Mouse (Mus musculus) limb, embryonic 14.5 days (tissue): ENCODE results near the gene Pgap3. TPM values are rescaled to one million over a fixed set of nuclear protein-coding genes. Genes with fewer than 3 reads are reported as not detected.

Source experiments
- ATAC-seq: fragments of 200-750 bp; cut with Nextera tagmentation; 2 replicates; pipeline ENCODE4 v1.8.0; 2017; ENCODE audit warnings: low read depth, moderate number of reproducible peaks, moderate TSS enrichment; ENCODE audit not compliant: low FRiP score
- DNase-seq: peaks from one replicate; pipeline ENCODE4 v3.0.0-alpha.2; 2015; ENCODE audit warnings: low spot score
- H3K27ac ChIP-seq: fragments of 300-500 bp; sonication (generic); replicated peaks from 2 replicates; pipeline ENCODE4 v1.5.1; 2014; ENCODE audit warnings: low read depth, mild to moderate bottlenecking, low read length, moderate library complexity, mixed read lengths
- H3K27me3 ChIP-seq: fragments of 300-500 bp; sonication (generic); 2 replicates; pipeline ENCODE4 v1.6.1; 2014; ENCODE audit warnings: low read length, mixed read lengths; ENCODE audit not compliant: control insufficient read depth, insufficient read depth
- H3K36me3 ChIP-seq: fragments of 300-500 bp; sonication (generic); 2 replicates; pipeline ENCODE4 v1.6.1; 2014; ENCODE audit warnings: mild to moderate bottlenecking, low read length, moderate library complexity, mixed read lengths; ENCODE audit not compliant: control insufficient read depth, insufficient read depth
- H3K4me1 ChIP-seq: fragments of 300-500 bp; sonication (generic); 2 replicates; pipeline ENCODE4 v1.6.1; 2014; ENCODE audit warnings: antibody characterized with exemption, low read length, mixed read lengths; ENCODE audit not compliant: control insufficient read depth, insufficient read depth
- H3K4me2 ChIP-seq: fragments of 300-500 bp; sonication (generic); replicated peaks from 2 replicates; pipeline ENCODE4 v1.6.1; 2014; ENCODE audit warnings: low read depth, mild to moderate bottlenecking, low read length, moderate library complexity; ENCODE audit not compliant: severe bottlenecking
- H3K4me3 ChIP-seq: fragments of 300-500 bp; sonication (generic); replicated peaks from 2 replicates; pipeline ENCODE4 v1.5.1; 2014; ENCODE audit warnings: low read length
- H3K9ac ChIP-seq: fragments of 300-500 bp; sonication (generic); 2 replicates; pipeline ENCODE4 v1.6.1; 2014; ENCODE audit warnings: mild to moderate bottlenecking, low read depth, low read length, moderate library complexity; ENCODE audit not compliant: severe bottlenecking
- H3K9me3 ChIP-seq: fragments of 300-500 bp; sonication (generic); 2 replicates; pipeline ENCODE4 v1.6.1; 2016; ENCODE audit warnings: low read length; ENCODE audit not compliant: control insufficient read depth
- POLR2A ChIP-seq: fragments of 200-500 bp; IDR thresholded peaks from 2 replicates; pipeline ENCODE4 v1.8.0; 2012; ENCODE audit warnings: inconsistent platforms, mild to moderate bottlenecking, moderate library complexity, borderline replicate concordance; ENCODE audit not compliant: insufficient read depth, insufficient read length; ENCODE audit errors: extremely low read depth
- WGBS: fragments of 180-500 bp; shearing (Covaris S2); extraction: QIAGEN DNeasy Blood & Tissue Kit; methylation state at CpG from one replicate; pipeline ENCODE4 v1.1.7; 2014; 5-methylcytosine and 5-hydroxymethylcytosine counted together
- polyA plus RNA-seq, 2 experiments: library from polyadenylated mRNA; depleted of rRNA in 1 of 2; stranded (reverse) in 1 of 2; unstranded in 1 of 2; fragments of >200 nt; fragmentation: Nextera tagmentation in 1 of 2; extraction: Ambion mirVana in 1 of 2; gene quantifications; 2 replicates each; pipeline versions ENCODE4 v1.2.1 to v1.2.3; 2012 to 2014

Gene Pgap3
- polyA plus RNA-seq, 2 experiments, result 9.2 to 19.2 TPM

DNA sequence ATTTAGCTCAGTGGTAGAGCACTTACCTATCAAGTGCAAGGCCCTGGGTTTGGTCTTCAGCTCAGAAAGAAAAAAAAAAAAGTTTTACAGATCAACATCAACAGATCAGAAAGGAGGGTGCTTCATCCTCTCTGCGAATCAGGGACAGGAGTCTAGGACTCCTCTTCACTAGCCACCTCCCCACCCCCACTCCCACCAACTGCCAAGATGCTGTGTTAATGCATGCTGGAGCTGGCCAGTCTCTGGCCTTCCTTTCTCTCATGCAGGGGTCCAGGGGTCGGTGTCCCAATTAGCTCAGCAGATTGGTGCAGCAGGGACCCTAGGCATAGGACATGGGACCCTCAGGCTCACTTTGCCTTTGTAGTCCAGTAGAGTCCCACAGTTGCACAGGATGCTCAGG, 29.7 kb downstream of the Pgap3 start:
- H3K27ac ChIP-seq, result no peak overlapping the region
- ATAC-seq (no peak), DNase-seq (no peak)
- no peaks in the 10 kb centered on the region for H3K27me3 ChIP-seq
- H3K4me3 ChIP-seq, result no peak overlapping the region
- no peak overlapping the region for H3K9ac ChIP-seq
- H3K4me2 ChIP-seq, result no peak overlapping the region
- H3K4me1 ChIP-seq, result no peaks in the 10 kb centered on the region
- TF ChIP-seq POLR2A, result no peak
- H3K36me3 ChIP-seq, result peaks cover 25% of the 10 kb centered on the region
- H3K9me3 ChIP-seq, result no peaks in the 10 kb centered on the region
- 93% methylated on average over 2 of the region's 2 CpGs for WGBS

DNA sequence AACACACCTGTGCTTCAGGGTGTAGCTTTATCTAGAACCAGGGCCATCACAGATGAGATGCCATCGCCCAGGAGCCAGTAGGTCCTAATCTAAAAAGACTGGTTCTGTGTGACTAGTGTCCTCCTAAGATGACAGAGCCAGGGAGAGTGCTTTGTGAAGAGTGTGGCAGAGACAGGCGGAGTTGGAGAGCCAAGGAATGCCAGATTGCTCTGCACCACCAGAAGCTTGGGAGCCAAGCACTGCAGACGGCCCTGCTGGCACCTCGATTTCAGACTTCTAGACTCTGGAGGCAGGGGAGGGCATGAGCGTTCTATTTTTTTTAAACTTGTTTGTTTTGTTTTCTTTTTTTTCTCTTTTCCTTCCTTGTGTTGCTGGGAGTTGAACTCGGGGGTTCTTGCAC, 31.0 kb downstream of the Pgap3 start:
- H3K9ac ChIP-seq, result no peak overlapping the region
- TF ChIP-seq POLR2A, result no peak
- no peak for ATAC-seq
- H3K4me3 ChIP-seq, result no peak overlapping the region
- no peak for DNase-seq
- no peaks in the 10 kb centered on the region for H3K9me3 ChIP-seq
- 76% methylated on average over 6 of the region's 6 CpGs for WGBS
- H3K36me3 ChIP-seq, result peaks cover 12% of the 10 kb centered on the region; the same call in 1 of the 2 replicates
- H3K4me2 ChIP-seq, result no peak overlapping the region
- no peak overlapping the region for H3K27ac ChIP-seq
- no peaks in the 10 kb centered on the region for H3K27me3 ChIP-seq
- H3K4me1 ChIP-seq, result no peaks in the 10 kb centered on the region

DNA sequence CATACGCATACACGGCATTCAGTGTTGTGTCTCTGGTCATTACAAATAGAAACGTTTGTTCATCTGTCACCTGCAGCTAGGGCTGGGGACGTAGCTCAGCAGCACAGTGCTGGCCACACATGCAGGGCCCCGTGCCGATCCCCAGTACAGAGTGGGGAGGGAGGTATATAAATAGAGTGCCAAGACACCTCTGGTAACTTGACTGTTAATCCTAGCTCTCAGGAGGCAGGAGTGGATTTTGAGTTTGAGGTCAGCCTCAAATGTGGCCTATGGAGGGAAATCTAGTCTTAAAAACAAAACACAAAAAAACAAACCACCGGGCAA, 32.5 kb downstream of the Pgap3 start:
- 0 out of 2 replicates have a peak, but pooled peaks cover under 1% of the 10 kb centered on the region for H3K36me3 ChIP-seq
- no peak for ATAC-seq
- no peak overlapping the region for H3K9ac ChIP-seq
- H3K4me3 ChIP-seq, result no peak overlapping the region
- no peaks in the 10 kb centered on the region for H3K9me3 ChIP-seq
- no peak for TF ChIP-seq POLR2A
- H3K4me1 ChIP-seq, result no peaks in the 10 kb centered on the region
- no peak overlapping the region for H3K27ac ChIP-seq
- WGBS, result 86% methylated on average over 7 of the region's 7 CpGs
- H3K27me3 ChIP-seq, result no peaks in the 10 kb centered on the region
- H3K4me2 ChIP-seq, result no peak overlapping the region
- no peak for DNase-seq

DNA sequence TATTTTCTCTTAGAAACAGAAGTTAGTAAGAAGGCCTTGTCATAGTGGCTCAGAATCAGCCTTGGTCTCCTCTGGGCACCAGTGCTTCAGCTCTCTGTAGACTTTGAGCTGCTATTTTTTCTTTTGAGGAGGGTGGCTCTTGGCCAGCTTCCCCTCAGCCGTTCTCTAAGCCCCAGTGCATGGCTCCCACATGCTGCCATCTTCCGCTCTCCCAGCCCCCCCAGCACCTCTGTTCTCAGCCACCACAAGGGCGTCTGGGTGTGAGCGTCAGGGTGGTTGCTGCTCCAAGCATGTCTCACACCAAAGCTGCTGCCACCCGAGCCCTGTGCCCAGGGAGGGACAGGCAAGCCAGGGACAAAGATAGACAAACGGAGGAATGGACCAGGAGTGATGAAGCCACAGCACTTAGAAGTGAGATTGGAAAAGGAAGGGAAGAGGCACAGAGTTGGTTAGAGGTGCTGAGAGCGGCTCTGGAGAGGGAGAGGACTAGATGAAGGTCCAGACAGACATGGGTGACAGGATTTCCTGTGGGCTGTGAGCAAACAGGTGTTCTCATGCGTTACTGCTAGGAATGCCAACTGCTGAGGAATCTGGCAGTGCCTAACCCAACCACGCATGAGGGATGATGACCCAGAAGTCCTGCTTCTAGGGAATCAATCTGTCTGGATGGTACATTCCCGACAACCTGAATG, 33.0 kb downstream of the Pgap3 start:
- WGBS, result 81% methylated on average over 10 of the region's 10 CpGs
- DNase-seq (no peak), ATAC-seq (no peak)
- Histone ChIP-seq H3K27ac (no peak overlapping the region), H3K4me3 (no peak overlapping the region), H3K27me3 (no peaks in the 10 kb centered on the region), H3K9me3 (no peaks in the 10 kb centered on the region), H3K4me1 (no peaks in the 10 kb centered on the region), H3K4me2 (no peak overlapping the region), H3K9ac (no peak overlapping the region), H3K36me3 (no peaks in the 10 kb centered on the region)
- no peak for TF ChIP-seq POLR2A

DNA sequence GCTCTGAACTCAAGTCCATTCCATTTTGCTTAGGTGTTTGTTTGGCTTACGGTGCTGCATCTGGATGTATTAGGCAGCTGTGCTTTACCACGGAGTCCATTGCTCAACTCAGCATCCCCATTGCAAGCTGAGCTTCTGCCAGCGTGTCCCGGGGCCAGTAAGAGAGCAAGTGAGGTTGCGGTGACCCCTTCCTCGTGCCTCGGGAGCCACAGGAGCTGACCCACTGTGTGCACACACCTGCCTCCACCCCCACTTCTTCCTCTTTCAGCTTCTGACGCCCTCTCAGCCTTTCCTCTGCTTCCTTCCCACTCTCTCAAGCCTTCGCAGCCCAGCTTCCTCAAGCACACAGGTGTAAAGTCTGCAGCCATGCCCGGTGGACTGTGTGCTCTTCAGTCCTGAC, 34.0 kb downstream of the Pgap3 start:
- Histone ChIP-seq H3K27me3 (no peaks in the 10 kb centered on the region), H3K4me3 (no peak overlapping the region), H3K36me3 (no peaks in the 10 kb centered on the region), H3K4me2 (no peak overlapping the region), H3K9me3 (no peaks in the 10 kb centered on the region), H3K27ac (no peak overlapping the region), H3K9ac (no peak overlapping the region), H3K4me1 (no peaks in the 10 kb centered on the region)
- 72% methylated on average over 10 of the region's 10 CpGs for WGBS
- TF ChIP-seq POLR2A, result no peak
- DNase-seq, result no peak
- no peak for ATAC-seq
